Mouse (Mus musculus) ES-E14 (cell line): ENCODE data around the gene Tchh.

Experiments
- CHD2 ChIP-seq: IDR thresholded peaks from 2 replicates; pipeline ENCODE4 v1.6.1; 2014; ENCODE audit warnings: mild to moderate bottlenecking, low read depth, low read length, inconsistent platforms
- MAFK ChIP-seq: IDR thresholded peaks from 2 replicates; pipeline ENCODE4 v1.6.1; 2014; ENCODE audit warnings: mild to moderate bottlenecking, low read depth, low read length, inconsistent platforms; ENCODE audit not compliant: insufficient read depth
- ZNF384 ChIP-seq: IDR thresholded peaks from 2 replicates; pipeline ENCODE4 v1.6.1; 2012; ENCODE audit warnings: low read depth, low read length, inconsistent platforms

- TF ChIP-seq ZNF384 (no peak), CHD2 (no peak), MAFK (no peak)
Measured at GRCm38 (mm10) chr3:93444343-93445164, 2.4 kb downstream of the Tchh start.
